Mouse (Mus musculus) cerebellum, adult 11-12 months (tissue): ENCODE results near the gene Duoxa2.
"Not testable (repeated sequence)": the region's sequence is repeated elsewhere in the genome, so short reads cannot be mapped to it uniquely, and the experiment has no call there.

ENCODE experiments used
- DNase-seq: peaks from one replicate; pipeline ENCODE4 v3.0.0; 2022

Duoxa2 gene

DNA sequence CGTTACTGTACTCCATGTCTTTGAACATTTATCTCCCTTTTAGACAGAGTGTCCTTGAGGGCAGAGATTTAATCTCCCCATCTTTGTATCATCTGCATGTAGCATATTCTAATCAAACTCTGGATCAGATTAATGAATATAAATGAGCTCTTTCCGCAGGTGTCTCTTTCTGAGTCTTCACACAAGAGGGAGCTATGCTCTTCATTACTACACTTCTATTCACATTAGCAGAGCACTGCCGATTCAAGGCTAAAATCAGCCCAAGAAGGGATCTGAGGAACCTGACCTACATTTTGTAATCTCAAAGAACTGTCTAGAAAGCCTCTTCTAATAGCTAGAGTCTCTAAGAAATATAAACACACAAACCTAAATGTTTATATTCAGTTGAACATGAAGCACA, 10.9 kb downstream of the Duoxa2 start:
- DNase-seq: no peak

DNA sequence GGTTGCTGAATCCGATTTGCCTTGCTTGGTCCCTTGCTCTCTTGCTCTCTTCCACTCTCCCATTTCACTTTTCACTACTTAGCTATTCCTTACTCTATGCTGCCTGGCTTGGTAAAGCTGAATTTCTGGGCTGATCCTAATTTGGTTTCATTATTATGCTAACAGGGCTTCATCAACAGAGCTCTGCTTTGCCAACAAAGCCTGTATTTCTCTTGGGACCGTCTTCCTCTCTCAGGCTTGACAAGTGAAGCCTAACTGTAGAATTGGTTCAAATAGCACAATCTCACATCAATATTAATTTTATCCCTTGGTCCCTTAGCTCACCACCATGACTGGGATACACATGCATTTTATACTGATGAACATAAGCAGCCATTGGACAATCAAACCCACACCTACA, 12.9 kb downstream of the Duoxa2 start:
- DNase-seq: no peak

DNA sequence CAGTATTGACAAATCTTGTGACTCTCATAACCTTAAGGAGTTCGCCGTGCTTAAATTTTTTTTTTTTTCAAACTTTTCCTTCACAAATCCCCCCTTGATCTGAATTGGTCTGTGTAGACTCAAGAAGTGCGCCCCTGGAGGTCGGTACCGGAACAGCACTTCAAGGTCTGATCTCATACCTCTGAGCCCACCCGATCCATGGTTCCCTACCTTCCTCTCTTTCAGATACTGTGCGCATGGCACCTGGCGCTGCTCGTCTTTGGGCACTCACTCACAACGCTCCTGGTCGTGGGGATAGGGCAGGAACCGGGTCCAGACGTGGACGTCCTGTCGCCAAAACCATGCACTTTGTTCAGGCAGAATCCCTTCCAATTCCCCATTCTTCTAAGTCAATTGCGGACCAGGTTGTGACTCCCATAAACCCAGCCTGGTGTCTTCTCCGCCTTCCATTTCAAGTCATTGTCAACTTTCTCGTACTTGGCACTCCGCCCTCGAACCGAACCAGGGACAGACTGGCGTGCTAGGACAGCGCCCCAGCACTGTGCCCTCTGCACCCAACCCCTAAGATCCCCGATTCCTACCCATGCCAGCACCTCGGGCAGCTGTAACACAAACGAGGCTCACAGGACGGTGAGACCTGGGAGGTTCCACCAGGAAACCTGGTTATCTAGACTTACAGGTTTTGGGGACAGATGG, 14.2 kb downstream of the Duoxa2 start:
- no peak for DNase-seq

DNA sequence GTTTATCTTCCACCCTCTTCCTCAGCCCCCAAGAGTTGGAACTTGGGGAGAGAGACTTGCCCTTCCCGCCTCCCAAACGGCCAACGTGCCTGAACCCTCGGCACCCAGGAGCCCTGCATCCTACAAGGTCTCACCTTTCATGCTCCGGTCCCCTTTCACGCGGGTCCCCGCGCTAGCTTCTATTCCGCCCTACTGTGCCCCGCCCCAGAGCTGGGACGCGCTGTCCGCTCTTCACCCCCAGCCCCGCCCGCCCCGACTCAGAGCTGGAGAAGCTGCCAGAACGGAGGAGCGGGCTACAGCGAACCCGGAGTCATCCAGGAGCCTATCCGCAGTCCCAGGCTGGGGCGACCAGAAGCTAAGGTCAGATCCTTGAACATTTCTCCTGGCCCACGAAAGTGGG, 14.8 kb downstream of the Duoxa2 start, which contains the start of gene Duoxa1:
TSS of gene Duoxa1 (minus strand) at position 195 of the 400 bp plus-strand sequence.
- DNase-seq: no peak

DNA sequence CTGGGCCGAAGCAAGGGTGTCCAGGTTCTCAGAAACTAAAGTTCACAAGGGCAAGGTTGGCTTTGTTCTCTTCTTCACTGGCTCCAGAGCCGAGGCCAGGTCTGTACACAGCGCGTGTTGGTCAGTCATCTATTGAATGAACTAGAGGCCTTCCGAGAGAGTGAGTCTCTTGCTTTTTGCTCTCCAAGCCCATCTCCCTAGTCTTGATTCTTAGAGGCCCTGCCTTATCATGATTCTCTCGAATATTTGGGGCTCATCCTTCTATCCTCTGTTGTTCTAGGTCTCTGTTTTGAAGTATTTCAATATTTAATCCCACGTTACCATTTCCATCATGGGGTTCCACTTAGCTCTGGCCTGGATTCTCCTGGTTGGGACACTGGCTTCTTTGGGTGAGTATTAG, 16.7 kb downstream of the Duoxa2 start, which contains the start of gene Duox1:
TSS of gene Duox1 (plus strand) at position 301 of the 400 bp plus-strand sequence.
- no peak for DNase-seq

DNA sequence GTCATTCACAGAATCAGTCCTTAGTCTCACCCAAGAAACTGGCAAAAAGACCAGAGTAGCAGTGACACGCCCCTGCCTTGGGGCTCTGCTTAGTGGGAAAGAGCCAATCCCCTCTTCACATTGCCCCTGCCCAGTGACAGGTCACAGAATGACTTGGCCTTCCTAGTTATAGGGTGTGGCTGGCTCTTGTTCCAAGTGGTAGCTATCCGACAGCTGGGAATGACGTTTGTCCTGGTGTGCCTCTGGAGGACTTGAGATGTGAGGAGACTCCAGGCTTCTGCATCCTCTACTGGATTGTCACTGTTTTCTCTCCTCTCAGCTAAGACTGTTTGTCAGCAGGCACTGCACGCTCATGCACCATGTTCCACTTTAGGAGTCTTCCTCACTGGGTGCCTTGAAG, 18.7 kb downstream of the Duoxa2 start:
- DNase-seq: no peak

DNA sequence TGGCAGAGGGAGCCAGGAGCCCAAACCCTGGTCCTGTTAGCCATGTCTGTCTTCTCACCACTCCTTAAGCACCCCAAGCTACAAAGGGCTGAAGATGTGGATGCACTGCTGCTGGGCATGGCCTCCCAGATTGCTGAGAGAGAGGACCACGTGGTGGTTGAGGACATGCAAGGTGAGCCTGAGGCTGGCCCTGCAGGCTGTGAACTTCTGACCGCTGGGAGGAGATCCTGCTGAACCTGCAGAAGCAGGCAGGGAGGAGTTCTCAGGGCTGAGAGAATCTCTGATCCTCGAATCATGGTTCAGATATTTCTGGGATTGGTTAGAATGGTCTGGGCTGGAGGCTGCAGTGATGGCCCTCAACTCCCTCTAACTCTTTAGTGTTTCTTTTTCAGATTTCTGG, 25.3 kb downstream of the Duoxa2 start:
- DNase-seq: no peak

DNA sequence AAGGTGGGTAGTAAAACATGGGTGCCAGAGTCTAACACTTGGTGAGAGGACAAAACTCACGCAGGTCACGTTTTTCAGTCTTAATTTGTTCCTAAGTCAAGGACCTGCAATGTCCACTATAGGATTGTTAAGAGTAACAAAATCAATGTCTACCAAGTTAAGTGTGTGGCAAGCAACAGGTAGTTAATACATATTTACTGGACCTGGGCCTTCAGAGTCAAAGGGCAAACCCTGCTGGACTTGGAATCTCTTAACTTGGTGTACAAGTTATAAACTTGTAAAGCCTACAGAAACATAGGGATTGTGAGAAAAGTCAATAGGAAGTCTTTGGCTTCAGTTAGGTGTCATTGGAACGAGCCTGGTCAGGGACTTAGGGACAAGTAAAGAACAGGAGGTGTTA, 25.9 kb downstream of the Duoxa2 start:
- DNase-seq: no peak

DNA sequence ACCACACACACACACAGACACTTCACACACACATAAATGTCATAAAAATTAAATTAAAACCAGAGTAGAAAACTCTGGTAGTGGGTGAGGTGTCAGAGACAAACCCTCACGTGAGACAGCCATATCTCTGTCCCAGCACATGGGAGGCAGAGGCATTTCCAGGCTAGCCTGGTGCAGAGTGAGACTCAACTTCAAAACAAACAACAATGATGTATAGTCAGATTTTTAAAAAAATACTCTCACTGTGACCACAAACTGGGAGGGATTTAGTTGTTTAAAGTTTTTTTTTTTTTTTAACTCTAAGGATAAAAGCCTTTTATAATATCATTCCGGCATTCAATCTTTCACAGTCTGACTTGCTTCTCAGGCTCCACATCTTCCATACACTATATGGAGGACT, 26.7 kb downstream of the Duoxa2 start:
- no peak for DNase-seq

DNA sequence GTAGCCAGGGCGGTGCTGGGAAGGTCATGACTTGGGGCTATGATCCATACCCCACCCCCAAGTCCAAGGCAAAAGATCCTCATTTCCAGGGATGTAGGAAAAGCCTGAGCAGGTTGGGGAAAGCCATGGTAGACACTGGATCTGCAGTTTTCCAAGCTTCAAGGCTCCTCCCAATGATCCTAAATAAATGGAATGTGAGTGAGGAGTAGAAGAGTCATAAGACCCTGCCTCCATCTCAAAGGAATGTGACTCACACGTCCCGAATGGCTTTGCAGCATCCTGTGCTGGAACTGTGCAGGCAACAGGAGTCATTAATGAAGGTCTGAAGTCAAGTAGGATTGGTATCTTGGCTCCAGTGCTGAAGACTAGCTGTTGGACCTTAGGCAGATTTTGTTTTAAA, 29.3 kb downstream of the Duoxa2 start:
- DNase-seq: no peak

DNA sequence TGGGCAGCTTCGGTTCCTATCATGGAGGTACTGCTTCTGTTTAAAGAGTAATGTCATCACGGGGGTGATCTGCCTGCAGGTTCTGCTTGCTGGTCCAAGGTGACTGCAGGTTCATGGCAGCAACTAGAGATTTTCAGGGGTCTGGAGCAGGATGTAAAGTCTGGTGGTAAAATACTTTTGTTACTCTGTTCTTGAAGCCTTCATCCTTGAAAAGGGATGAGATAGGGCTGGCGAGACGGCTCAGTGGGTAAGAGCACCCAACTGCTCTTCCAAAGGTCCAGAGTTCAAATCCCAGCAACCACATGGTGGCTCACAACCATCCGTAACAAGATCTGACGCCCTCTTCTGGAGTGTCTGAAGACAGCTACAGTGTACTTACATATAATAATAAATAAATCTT, 31.6 kb downstream of the Duoxa2 start:
- DNase-seq: not testable (repeated sequence)

DNA sequence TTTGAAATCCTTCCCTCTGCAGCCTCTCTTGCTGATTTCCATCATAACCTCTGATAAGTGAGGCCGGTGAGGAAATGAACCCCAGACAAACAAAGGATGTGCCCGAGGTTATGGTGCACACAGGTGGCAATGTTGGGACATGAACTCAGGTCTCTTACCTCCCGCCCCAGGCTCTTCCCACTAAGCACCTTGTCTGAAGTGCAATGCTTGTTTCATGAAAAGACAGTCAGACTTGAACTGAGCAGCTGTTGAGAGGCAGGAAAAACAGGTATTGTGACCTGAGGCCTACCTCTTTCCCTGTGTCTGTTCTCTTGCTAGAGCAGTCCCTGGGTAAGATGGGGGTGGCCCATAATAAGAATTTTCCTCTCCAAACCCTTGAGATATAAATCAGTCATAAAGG, 33.5 kb downstream of the Duoxa2 start:
- no peak for DNase-seq

DNA sequence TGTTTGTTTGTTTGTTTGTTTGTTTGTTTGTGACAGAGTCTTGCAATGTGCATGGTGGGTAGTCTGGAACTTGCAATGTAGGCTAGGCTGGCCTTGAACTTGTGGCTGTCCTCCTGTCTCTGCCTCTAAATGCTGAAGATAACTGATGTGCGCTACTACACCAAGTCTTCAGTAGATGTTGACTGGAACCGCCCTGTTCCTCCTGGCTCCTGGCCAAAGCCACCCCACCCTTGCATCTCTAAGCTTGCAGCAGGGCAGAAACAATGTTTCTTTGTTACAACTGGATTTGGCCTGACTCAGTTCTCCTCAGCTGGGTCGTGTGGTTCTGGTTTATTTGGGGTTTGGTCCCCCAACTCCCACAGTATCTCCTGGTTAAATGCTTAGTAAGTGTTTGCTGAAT, 35.5 kb downstream of the Duoxa2 start:
- DNase-seq: no peak

DNA sequence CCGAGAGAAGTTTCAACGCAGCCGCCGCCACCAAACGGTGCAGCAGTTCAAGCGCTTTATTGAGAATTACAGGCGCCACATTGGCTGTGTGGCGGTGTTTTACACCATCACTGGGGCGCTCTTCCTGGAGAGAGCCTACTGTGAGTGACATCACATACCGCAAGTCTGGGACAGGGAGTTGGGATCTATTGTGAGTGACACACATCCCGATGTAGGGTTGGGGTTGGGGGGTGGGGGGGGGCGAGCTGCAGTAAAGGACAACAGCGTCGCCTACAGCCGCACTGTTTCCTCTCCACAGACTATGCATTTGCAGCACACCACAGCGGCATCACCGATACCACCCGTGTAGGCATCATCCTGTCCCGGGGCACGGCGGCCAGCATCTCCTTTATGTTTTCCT, 38.6 kb downstream of the Duoxa2 start:
- no peak for DNase-seq

DNA sequence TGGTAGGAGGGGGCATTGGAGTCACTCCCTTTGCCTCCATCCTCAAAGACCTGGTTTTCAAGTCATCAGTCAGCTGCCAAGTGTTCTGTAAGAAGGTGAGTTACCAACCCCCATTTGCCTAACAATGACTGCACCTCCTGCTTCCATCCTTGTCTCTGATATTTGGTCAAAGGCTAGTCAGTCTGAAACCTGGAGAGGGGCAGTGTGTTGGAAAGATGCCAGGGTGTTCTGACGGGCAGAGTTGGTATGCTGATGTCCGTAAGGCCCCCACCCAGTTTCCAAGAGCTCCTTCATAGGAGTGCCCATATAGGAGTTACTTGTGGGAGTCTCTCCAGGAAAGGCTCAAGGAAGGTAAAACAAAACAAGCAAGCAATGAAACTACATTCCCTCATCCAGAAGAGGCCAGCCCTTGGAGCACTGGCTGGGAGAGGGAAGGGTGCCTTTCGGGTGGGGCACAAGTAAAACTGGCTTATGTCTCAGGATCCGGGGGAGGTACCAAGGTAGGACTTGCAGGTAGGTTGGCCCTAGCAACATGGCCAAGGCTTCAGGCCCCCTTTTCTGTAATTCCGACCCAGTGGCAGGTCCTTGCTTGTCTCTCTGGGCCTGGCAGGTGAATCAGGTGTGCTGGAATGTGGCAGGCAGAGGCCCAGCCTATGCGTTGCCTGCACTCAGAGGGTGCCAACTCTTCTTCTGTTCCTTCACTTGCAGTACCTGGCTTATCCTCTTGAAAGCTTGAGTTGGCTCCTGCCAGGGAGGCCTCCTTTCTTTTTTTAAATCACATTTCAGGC, 46.6 kb downstream of the Duoxa2 start:
- peak; percentile 64 for DNase-seq

DNA sequence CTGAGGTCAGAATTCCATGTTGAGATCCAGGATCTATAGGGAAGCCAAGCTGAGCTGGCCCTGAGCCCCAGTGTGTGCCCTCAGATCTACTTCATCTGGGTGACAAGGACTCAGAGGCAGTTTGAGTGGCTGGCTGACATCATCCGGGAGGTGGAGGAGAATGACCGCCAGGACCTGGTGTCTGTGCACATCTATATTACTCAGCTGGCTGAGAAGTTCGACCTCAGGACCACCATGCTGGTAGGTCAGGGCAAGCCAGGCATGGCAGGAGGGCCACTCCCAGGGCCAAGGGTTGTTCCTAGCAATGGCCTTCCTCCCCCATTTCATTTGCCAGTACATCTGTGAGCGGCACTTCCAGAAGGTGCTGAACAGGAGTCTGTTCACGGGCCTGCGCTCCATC, 47.5 kb downstream of the Duoxa2 start:
- DNase-seq: peak; percentile 52

DNA sequence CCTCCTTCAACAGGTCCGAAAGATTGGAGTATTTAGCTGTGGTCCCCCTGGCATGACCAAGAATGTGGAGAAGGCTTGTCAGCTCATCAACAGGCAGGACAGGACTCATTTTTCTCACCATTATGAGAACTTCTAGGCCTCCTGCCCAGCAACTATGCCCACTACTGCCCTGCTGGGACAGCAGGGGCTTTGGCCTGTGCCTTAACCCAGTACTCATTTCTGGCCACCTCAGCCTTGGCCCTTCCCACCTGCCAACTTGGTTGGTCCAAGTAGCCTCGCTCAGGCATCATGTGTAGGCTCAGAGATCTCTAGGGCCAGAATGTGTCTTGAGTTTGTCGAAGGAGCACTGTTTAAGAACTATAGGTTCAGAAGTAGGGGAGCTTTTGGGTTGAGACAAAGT, 48.6 kb downstream of the Duoxa2 start:
- peak; percentile 46 for DNase-seq

DNA sequence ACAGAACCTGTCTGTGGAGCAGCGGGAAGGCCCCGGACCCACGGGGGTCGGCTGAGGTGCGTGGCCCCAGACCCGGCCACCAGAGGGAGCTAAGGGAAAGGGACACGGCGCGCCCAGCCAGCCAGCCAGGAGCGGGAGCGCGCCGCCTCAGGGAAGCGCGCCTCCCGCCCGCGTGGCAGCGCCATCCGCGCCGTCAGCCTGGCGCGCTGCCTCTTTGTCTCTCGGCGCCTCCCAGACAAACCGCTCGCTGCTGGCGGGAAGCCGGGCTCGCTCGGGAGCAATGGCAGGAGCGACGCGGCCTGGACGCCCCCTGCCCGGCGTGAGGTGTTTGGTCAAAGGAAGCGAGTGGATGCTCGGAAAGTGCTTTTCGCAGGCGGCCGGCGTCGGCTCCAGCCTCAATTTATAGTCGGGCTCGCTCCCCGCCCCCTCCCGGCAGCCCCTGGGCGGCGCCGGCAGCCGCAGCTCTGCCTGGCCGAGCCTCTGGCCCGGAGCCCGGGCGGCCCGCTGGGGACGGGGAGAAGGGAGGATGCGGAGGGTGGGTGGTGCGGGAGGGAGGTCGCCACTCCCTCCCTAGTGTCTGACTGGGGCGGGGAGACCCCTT, 49.9 kb downstream of the Duoxa2 start:
- peak; percentile 94 for DNase-seq

DNA sequence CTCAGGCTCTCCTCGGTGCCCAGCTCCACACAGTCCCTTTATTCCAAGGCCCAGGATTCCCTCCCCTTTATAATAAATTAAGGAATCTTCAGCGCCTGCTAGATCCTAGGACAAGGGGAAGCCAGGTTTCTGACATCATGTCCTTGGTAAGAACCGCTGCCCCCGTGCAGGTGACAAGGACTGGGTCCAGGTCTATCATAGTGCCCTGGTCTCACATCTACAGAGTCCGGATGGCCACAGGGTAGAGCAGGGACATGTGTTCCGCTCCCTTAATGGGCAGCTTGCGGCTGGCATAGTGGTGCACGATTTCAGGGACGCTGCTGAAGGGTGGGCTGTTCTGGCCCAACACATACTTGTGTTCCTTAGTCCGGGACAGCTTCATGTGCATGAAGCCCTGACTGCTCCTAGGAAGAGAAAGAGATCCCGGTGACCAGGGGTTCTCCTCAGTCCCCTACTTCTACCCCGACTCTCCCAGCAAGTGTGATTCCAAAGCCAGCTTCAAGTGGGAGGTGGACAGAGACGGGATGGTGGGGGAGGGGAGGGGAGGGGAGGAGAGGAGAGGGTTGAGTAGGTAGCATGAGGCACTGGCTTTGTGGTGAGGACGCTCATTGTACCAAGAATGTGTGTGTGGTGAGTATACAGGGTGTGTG, 50.6 kb downstream of the Duoxa2 start:
- DNase-seq: peak; percentile 71

DNA sequence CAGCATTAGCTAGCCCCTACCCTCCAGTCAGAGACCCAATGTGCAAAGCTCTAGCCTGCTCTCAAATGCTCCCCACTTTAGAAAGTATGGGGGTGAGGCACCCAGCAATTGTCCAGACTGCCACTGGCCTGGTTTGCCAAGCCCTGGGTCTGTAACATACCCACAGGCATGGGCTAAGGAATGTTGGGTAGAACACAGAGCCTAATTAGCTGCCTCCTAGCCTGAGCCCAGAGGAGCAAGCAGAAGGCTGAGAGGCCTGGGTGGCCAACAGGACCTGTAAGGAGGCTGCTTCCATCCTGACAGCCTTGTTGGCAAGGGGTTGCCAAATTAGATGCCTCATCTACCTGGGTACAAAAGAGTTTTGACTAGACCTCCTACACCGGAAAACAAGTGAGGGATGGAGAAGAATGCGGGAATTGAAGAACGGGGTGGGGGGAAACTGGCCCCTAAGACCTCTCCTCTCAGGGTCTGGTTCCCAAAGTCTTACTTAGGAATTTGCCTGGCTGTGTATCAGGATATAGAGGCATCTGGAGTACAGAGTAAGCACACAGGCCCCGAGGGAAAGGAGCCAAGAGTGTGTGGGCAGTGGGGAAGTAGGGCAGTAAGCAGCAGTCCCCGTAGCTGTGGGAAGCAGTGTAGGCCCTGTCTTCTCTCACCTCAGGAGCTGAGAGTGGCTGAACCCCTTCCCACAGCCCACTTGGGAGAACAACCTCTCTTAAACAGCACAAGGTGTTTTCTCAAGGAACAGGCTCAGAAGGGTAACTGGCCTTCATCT, 52.6 kb downstream of the Duoxa2 start:
- DNase-seq: peak; percentile 59

DNA sequence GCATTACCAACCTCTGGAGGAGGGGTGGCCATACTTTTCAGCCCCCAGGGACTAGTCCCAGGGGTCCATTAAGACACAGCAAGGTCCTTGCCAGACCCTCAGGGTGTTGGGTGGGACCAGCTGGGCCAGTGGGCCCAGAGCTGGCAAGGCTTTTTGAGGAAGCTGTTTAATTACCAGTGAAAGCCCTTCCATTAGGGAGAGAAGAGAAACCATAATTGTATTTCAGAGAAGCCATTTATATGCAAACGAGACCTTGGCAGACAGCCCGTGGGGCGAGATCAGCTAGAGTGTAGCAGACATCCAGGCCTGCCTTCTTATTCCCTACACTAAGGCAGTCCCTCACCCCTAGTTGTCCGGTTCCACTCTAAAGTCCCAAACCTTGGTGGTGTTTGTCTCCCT, 53.2 kb downstream of the Duoxa2 start:
- DNase-seq: peak; percentile 68
